Mouse (Mus musculus): ENCODE measurements around the gene 6430628N08Rik. TPM values are rescaled to one million over a fixed set of nuclear protein-coding genes. Genes with fewer than 3 reads are reported as not detected.

The 6430628N08Rik gene
- polyA plus RNA-seq, 1 experiment: not detected

GRCm38 (mm10) chr4:115906791-115907190 lies 16.3 kb downstream of the 6430628N08Rik start:
- H3K4me1 ChIP-seq (ENCODE audit: control insufficient read depth, insufficient read depth, low read length): no peaks in the 10 kb centered on the region
- H3K4me3 ChIP-seq (ENCODE audit: insufficient read depth, low read length): no peak overlapping the region
- TF ChIP-seq POLR2A (IDR thresholded peaks at IDR 0.05; ENCODE audit: extremely low read depth, insufficient read depth, low read length) (no peak), CTCF (IDR thresholded peaks at IDR 0.05; ENCODE audit: extremely low read depth, insufficient read depth, low read length) (no peak)
- H3K27ac ChIP-seq (ENCODE audit: insufficient read depth, low read length): no peak overlapping the region

GRCm38 (mm10) chr4:115907994-115908393 lies 17.5 kb downstream of the 6430628N08Rik start:
- TF ChIP-seq POLR2A (IDR thresholded peaks at IDR 0.05; ENCODE audit: extremely low read depth, insufficient read depth, low read length) (no peak), CTCF (IDR thresholded peaks at IDR 0.05; ENCODE audit: extremely low read depth, insufficient read depth, low read length) (no peak)
- H3K27ac ChIP-seq (ENCODE audit: insufficient read depth, low read length): no peak overlapping the region

GRCm38 (mm10) chr4:115908641-115909040 lies 18.2 kb downstream of the 6430628N08Rik start:
- Histone ChIP-seq H3K4me3 (ENCODE audit: insufficient read depth, low read length) (no peak overlapping the region), H3K27ac (ENCODE audit: insufficient read depth, low read length) (no peak overlapping the region), H3K4me1 (ENCODE audit: control insufficient read depth, insufficient read depth, low read length) (no peaks in the 10 kb centered on the region)
- TF ChIP-seq CTCF (IDR thresholded peaks at IDR 0.05; ENCODE audit: extremely low read depth, insufficient read depth, low read length): no peak
- TF ChIP-seq POLR2A (IDR thresholded peaks at IDR 0.05; ENCODE audit: extremely low read depth, insufficient read depth, low read length): no peak

More at GRCm38 (mm10) chr4:115907994-115908393, 17.5 kb downstream of the 6430628N08Rik start:
- Histone ChIP-seq H3K4me3 (ENCODE audit: insufficient read depth, low read length) (no peak overlapping the region), H3K4me1 (ENCODE audit: control insufficient read depth, insufficient read depth, low read length) (no peaks in the 10 kb centered on the region)

- Histone ChIP-seq H3K4me1 (ENCODE audit: control insufficient read depth, insufficient read depth, low read length) (no peaks in the 10 kb centered on the region), H3K4me3 (ENCODE audit: insufficient read depth, low read length) (no peak overlapping the region), H3K27ac (ENCODE audit: insufficient read depth, low read length) (no peak overlapping the region)
- TF ChIP-seq POLR2A (IDR thresholded peaks at IDR 0.05; ENCODE audit: extremely low read depth, insufficient read depth, low read length) (no peak), CTCF (IDR thresholded peaks at IDR 0.05; ENCODE audit: extremely low read depth, insufficient read depth, low read length) (no peak)
These were observed 21.1 kb downstream of the 6430628N08Rik start for GRCm38 (mm10) chr4:115911586-115911985.

DNA sequence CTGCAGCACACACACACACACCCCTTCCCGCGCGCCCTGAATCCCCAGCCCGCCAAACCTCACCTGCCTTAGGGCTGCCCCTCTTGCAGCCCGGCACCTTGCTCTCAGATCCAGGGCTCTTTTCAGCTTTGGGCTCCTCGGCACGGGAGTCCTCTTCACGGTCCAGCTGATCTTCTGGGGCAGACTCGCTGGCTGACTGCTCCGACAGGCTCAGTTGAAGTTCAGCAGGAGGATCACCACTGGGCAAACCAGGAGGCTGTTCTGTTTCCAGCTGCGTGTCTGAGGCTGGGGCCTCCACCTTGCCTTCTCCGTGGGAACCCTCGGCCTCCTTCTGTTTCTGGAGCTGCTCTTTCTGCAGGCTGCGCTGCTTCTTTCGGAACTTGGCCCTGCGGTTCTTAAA lies 29.4 kb downstream of the 6430628N08Rik start:
- Histone ChIP-seq H3K27ac (ENCODE audit: insufficient read depth, low read length) (no peak overlapping the region), H3K4me3 (ENCODE audit: insufficient read depth, low read length) (no peak overlapping the region), H3K4me1 (ENCODE audit: control insufficient read depth, insufficient read depth, low read length) (no peaks in the 10 kb centered on the region)
- no peak for TF ChIP-seq CTCF (IDR thresholded peaks at IDR 0.05; ENCODE audit: extremely low read depth, insufficient read depth, low read length)
- TF ChIP-seq POLR2A (IDR thresholded peaks at IDR 0.05; ENCODE audit: extremely low read depth, insufficient read depth, low read length): no peak

DNA sequence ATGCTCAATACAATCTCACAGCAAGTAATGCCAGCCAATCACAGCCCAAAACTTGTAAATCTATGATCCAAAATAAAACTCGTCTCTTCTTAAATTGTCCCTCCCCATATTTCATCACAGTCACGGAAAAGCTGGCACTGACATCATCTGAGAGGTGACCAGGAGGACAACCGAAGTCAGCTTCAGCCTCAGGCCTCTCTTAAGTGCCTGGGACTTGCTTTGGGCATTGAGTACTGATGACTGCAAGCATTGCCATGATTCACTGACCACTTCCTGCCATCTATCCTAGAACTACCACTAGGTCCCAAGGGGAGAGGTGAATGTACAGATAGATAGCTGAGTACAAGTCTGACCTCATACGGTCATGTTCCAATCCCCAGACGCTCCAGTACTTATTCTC lies 32.2 kb downstream of the 6430628N08Rik start:
- TF ChIP-seq CTCF (IDR thresholded peaks at IDR 0.05; ENCODE audit: extremely low read depth, insufficient read depth, low read length) (no peak), POLR2A (IDR thresholded peaks at IDR 0.05; ENCODE audit: extremely low read depth, insufficient read depth, low read length) (no peak)
- H3K4me1 ChIP-seq (ENCODE audit: control insufficient read depth, insufficient read depth, low read length): no peaks in the 10 kb centered on the region
- H3K4me3 ChIP-seq (ENCODE audit: insufficient read depth, low read length): no peak overlapping the region
- H3K27ac ChIP-seq (ENCODE audit: insufficient read depth, low read length): no peak overlapping the region

- TF ChIP-seq CTCF (IDR thresholded peaks at IDR 0.05; ENCODE audit: extremely low read depth, insufficient read depth, low read length) (no peak), POLR2A (IDR thresholded peaks at IDR 0.05; ENCODE audit: extremely low read depth, insufficient read depth, low read length) (no peak)
- no peak overlapping the region for H3K4me3 ChIP-seq (ENCODE audit: insufficient read depth, low read length)
- no peak overlapping the region for H3K27ac ChIP-seq (ENCODE audit: insufficient read depth, low read length)
- no peaks in the 10 kb centered on the region for H3K4me1 ChIP-seq (ENCODE audit: control insufficient read depth, insufficient read depth, low read length)
These were observed 32.9 kb downstream of the 6430628N08Rik start for GRCm38 (mm10) chr4:115923262-115923880.

- no peak for TF ChIP-seq CTCF (IDR thresholded peaks at IDR 0.05; ENCODE audit: extremely low read depth, insufficient read depth, low read length)
- no peak for TF ChIP-seq POLR2A (IDR thresholded peaks at IDR 0.05; ENCODE audit: extremely low read depth, insufficient read depth, low read length)
- H3K27ac ChIP-seq (ENCODE audit: insufficient read depth, low read length): no peak overlapping the region
- no peaks in the 10 kb centered on the region for H3K4me1 ChIP-seq (ENCODE audit: control insufficient read depth, insufficient read depth, low read length)
- H3K4me3 ChIP-seq (ENCODE audit: insufficient read depth, low read length): no peak overlapping the region
These were observed 37.2 kb downstream of the 6430628N08Rik start for GRCm38 (mm10) chr4:115927637-115928036.

GRCm38 (mm10) chr4:115931556-115932088 lies 41.2 kb downstream of the 6430628N08Rik start:
- TF ChIP-seq CTCF (IDR thresholded peaks at IDR 0.05; ENCODE audit: extremely low read depth, insufficient read depth, low read length): no peak
- no peak for TF ChIP-seq POLR2A (IDR thresholded peaks at IDR 0.05; ENCODE audit: extremely low read depth, insufficient read depth, low read length)
- H3K4me1 ChIP-seq (ENCODE audit: control insufficient read depth, insufficient read depth, low read length): no peaks in the 10 kb centered on the region
- H3K27ac ChIP-seq (ENCODE audit: insufficient read depth, low read length): no peak overlapping the region
- no peak overlapping the region for H3K4me3 ChIP-seq (ENCODE audit: insufficient read depth, low read length)

Data from cortical plate, adult 2 months (tissue).